19 mouse cellular contexts compared by ENCODE assay signal in genomic region chr16:92744172-92744777, GRCm38 (mm10).
DNase-seq lines count a peak whose midpoint lies in the region; ATAC-seq and TF ChIP-seq lines count a peak whose summit lies in the region.
"Had no signal": no experiment of that assay in that cellular context is flagged by ENCODE, and none has a peak within 500 bp of the region (broad histone marks: within the 10 kb centered on the region; RNA-seq: fewer than 3 reads in every experiment).

No protein-coding gene starts in this region.

- ATAC-seq in embryonic facial prominence, embryonic 14.5 days (ENCODE audit: low read depth) = peak; percentile 41; the same call in 1 of the 2 replicates
- no peak for ATAC-seq in limb, embryonic 14.5 days (ENCODE audit: low FRiP score, low read depth)
- ATAC-seq: forebrain, embryonic 16.5 days; intestine, embryonic 15.5 days; midbrain, embryonic 13.5 days had no signal

- H3K27ac ChIP-seq in embryonic facial prominence, embryonic 14.5 days (replicated peaks; ENCODE audit: low read depth, low read length) = peak overlapping the region; percentile 57
- H3K27ac ChIP-seq in limb, embryonic 14.5 days (replicated peaks; ENCODE audit: low read depth, low read length) = no peak overlapping the region
- H3K27ac ChIP-seq: hindbrain, embryonic 14.5 days; intestine, embryonic 15.5 days; left cerebral cortex, adult 2 months; liver, embryonic 13.5 days; midbrain, embryonic 13.5 days had no signal

- H3K36me3 ChIP-seq in embryonic facial prominence, embryonic 14.5 days (ENCODE audit: control insufficient read depth, insufficient read depth, low read length) = no peaks in the 10 kb centered on the region
- no peaks in the 10 kb centered on the region for H3K36me3 ChIP-seq in limb, embryonic 14.5 days (ENCODE audit: control insufficient read depth, insufficient read depth, low read length)
- H3K36me3 ChIP-seq: intestine, embryonic 15.5 days; liver, embryonic 13.5 days; midbrain, embryonic 13.5 days had no signal

- intact Hi-C loops in heart, postnatal 14 days (cut with DNase I) = no loop called here

- H3K4me2 ChIP-seq in embryonic facial prominence, embryonic 14.5 days (ENCODE audit: low read depth, low read length) = peak overlapping the region; percentile 11; the same call in 1 of the 2 replicates
- H3K4me2 ChIP-seq in limb, embryonic 14.5 days (replicated peaks; ENCODE audit: low read depth, low read length, severe bottlenecking) = no peak overlapping the region
- H3K4me2 ChIP-seq: heart, embryonic 11.5 days; hindbrain, embryonic 14.5 days; intestine, embryonic 15.5 days; liver, embryonic 13.5 days; midbrain, embryonic 13.5 days had no signal

- no peaks in the 10 kb centered on the region for H3K9me3 ChIP-seq in embryonic facial prominence, embryonic 14.5 days (ENCODE audit: control insufficient read depth, low read length)
- no peaks in the 10 kb centered on the region for H3K9me3 ChIP-seq in limb, embryonic 14.5 days (ENCODE audit: control insufficient read depth, low read length)
- H3K9me3 ChIP-seq: intestine, embryonic 15.5 days; liver, embryonic 13.5 days; midbrain, embryonic 13.5 days had no signal

- WGBS in embryonic facial prominence, embryonic 14.5 days = 35% methylated on average over 12 of the region's 12 CpGs
- 38% methylated on average over 12 of the region's 12 CpGs for WGBS in limb, embryonic 14.5 days

- H3K4me1 ChIP-seq in embryonic facial prominence, embryonic 14.5 days (ENCODE audit: control insufficient read depth, insufficient read depth, low read length) = peaks cover 34% of the 10 kb centered on the region
- H3K4me1 ChIP-seq in limb, embryonic 14.5 days (ENCODE audit: control insufficient read depth, insufficient read depth, low read length) = peaks cover 20% of the 10 kb centered on the region
- H3K4me1 ChIP-seq: intestine, embryonic 15.5 days had no signal

- no peak overlapping the region for H3K9ac ChIP-seq in embryonic facial prominence, embryonic 14.5 days (ENCODE audit: low read depth, low read length)
- no peak overlapping the region for H3K9ac ChIP-seq in limb, embryonic 14.5 days (ENCODE audit: low read depth, low read length, severe bottlenecking)
- H3K9ac ChIP-seq: hindbrain, embryonic 14.5 days; intestine, embryonic 15.5 days; liver, embryonic 13.5 days; midbrain, embryonic 13.5 days had no signal

- no peak overlapping the region for H3K4me3 ChIP-seq in embryonic facial prominence, embryonic 14.5 days (ENCODE audit: low read depth, low read length)
- H3K4me3 ChIP-seq in limb, embryonic 14.5 days (replicated peaks; ENCODE audit: low read length) = no peak overlapping the region
- H3K4me3 ChIP-seq: intestine, embryonic 15.5 days; left cerebral cortex, adult 2 months; liver, embryonic 13.5 days; midbrain, embryonic 13.5 days had no signal

- no peaks in the 10 kb centered on the region for H3K27me3 ChIP-seq in embryonic facial prominence, embryonic 14.5 days (replicated peaks; ENCODE audit: control insufficient read depth, insufficient read depth, low read length)
- 0 out of 2 replicates have a peak, but pooled peaks cover 4% of the 10 kb centered on the region for H3K27me3 ChIP-seq in limb, embryonic 14.5 days (ENCODE audit: control insufficient read depth, insufficient read depth, low read length)
- H3K27me3 ChIP-seq: CH12.LX; intestine, embryonic 15.5 days; liver, embryonic 13.5 days; midbrain, embryonic 13.5 days had no signal

- TF ChIP-seq POLR2A in limb, embryonic 14.5 days (IDR thresholded peaks at IDR 0.05; ENCODE audit: borderline replicate concordance, extremely low read depth, insufficient read depth, insufficient read length) = no peak

- peak; percentile 11 to 24 for DNase-seq in lung, adult 18-20 months
- no peak for DNase-seq in lung, postnatal 14 days
- peak; percentile 81 for DNase-seq in embryonic facial prominence, embryonic 14.5 days (ENCODE audit: low spot score)
- DNase-seq in limb, embryonic 14.5 days (ENCODE audit: low spot score) = peak; percentile 28
- peak; percentile 7 for DNase-seq in lung, postnatal 25 days (ENCODE audit: low spot score)
- DNase-seq in urinary bladder, postnatal 10 days (ENCODE audit: low spot score) = no peak
- no peak for DNase-seq in cerebellum, adult 9-11 months
- no peak for DNase-seq in heart, postnatal 14 days
- DNase-seq: adrenal gland, adult 2 months; cerebellum, adult 9-10 months; kidney, postnatal 36 days; liver, embryonic 13.5 days had no signal

Comparison
In these comparisons a context has a peak if more than half of its experiments do, and no peak if none do; other contexts are left out.
1. DNase-seq: peak in lung, adult 18-20 months (2 of 2), embryonic facial prominence, embryonic 14.5 days (single experiment), limb, embryonic 14.5 days (single experiment) and lung, postnatal 25 days (single experiment); none in lung, postnatal 14 days (single experiment), urinary bladder, postnatal 10 days (single experiment), cerebellum, adult 9-11 months (single experiment) and heart, postnatal 14 days (0 of 2).